Mouse (Mus musculus) splenic B cell, adult 2 months (primary cell): ENCODE data around the gene Sulf2.

ENCODE experiments used
- DNase-seq: peaks from one replicate; pipeline ENCODE4 v3.0.0-alpha.2; 2011; ENCODE audit warnings: low read depth, low spot score
- H3K27me3 ChIP-seq: 2 replicates; pipeline ENCODE4 v1.6.1; 2012; ENCODE audit warnings: mild to moderate bottlenecking, low read length, moderate library complexity, mixed read lengths; ENCODE audit not compliant: control insufficient read depth, poor library complexity, insufficient read depth, severe bottlenecking
- H3K36me3 ChIP-seq: 2 replicates; pipeline ENCODE4 v1.6.1; 2012; ENCODE audit warnings: mild to moderate bottlenecking, low read length, moderate library complexity, mixed read lengths; ENCODE audit not compliant: control insufficient read depth, poor library complexity, insufficient read depth, severe bottlenecking

Sulf2 gene

GRCm38 (mm10) chr2:166066434-166066833 is 89.0 kb downstream of the Sulf2 start:
- Histone ChIP-seq H3K36me3 (peaks cover 20% of the 10 kb centered on the region), H3K27me3 (no peaks in the 10 kb centered on the region)
- DNase-seq = no peak

- Histone ChIP-seq H3K27me3 (no peaks in the 10 kb centered on the region), H3K36me3 (peaks cover 22% of the 10 kb centered on the region)
- no peak for DNase-seq
These were observed 93.0 kb downstream of the Sulf2 start for GRCm38 (mm10) chr2:166062431-166062830.

- DNase-seq = no peak
- peaks cover 24% of the 10 kb centered on the region for H3K36me3 ChIP-seq
- no peaks in the 10 kb centered on the region for H3K27me3 ChIP-seq
These were observed 93.5 kb downstream of the Sulf2 start for GRCm38 (mm10) chr2:166062008-166062407.

- H3K36me3 ChIP-seq = peaks cover 21% of the 10 kb centered on the region
- peak; percentile 62 for DNase-seq
- H3K27me3 ChIP-seq = no peaks in the 10 kb centered on the region
These were observed 95.6 kb downstream of the Sulf2 start for GRCm38 (mm10) chr2:166059684-166060423.

- peaks cover 20% of the 10 kb centered on the region for H3K36me3 ChIP-seq
- DNase-seq = no peak
These were observed 101.4 kb downstream of the Sulf2 start for GRCm38 (mm10) chr2:166054002-166054539.

DNA sequence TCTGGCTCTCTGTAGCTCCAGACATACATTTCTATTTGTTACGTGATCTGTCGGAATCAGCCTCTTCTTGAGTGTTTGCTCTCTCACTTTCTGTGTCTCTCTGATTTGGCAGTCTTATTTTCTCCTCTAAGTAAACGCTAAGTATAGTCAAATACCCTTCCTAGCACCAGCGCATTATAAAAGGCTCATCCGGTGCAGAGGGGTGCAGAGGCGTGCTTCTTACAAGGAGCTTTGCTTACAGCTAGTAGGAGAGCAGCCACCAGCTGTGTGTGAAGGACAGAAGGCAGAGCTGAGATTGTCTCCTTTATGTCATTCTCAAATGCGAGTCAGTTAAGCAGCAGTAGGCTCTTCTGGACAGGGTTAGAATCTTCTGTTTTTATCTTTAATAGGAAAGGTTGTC is 103.5 kb downstream of the Sulf2 start:
- H3K36me3 ChIP-seq = peaks cover 24% of the 10 kb centered on the region
- no peak for DNase-seq

More at GRCm38 (mm10) chr2:166054002-166054539, 101.4 kb downstream of the Sulf2 start:
- H3K27me3 ChIP-seq = no peaks in the 10 kb centered on the region

GRCm38 (mm10) chr2:166051421-166051820 is 104.0 kb downstream of the Sulf2 start:
- no peak for DNase-seq
- no peaks in the 10 kb centered on the region for H3K27me3 ChIP-seq
- peaks cover 22% of the 10 kb centered on the region for H3K36me3 ChIP-seq

More for the DNA sequence above, 103.5 kb downstream of the Sulf2 start:
- no peaks in the 10 kb centered on the region for H3K27me3 ChIP-seq

GRCm38 (mm10) chr2:166048852-166049251 is 106.6 kb downstream of the Sulf2 start:
- no peak for DNase-seq
- Histone ChIP-seq H3K36me3 (peaks cover 22% of the 10 kb centered on the region), H3K27me3 (no peaks in the 10 kb centered on the region)

DNA sequence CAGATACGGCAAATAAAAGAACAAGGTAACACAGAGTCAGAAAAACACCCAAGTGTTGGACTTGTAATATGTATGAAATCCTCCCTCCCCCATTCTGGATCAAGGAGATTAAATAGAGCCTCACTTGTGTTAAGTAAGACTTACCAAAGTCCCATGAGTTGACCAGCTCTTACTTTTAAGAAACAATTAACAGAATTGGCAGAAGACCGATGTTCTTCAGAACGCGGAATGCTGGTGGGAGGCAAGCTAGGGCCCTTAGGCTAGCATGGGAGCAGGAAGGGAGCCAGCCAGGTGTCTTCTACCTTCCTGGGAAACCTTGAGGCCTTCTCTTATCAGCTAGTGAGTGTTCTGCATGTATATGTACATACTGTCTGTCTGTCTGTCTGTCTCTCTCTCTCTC is 107.5 kb downstream of the Sulf2 start:
- H3K36me3 ChIP-seq = peaks cover 20% of the 10 kb centered on the region

DNA sequence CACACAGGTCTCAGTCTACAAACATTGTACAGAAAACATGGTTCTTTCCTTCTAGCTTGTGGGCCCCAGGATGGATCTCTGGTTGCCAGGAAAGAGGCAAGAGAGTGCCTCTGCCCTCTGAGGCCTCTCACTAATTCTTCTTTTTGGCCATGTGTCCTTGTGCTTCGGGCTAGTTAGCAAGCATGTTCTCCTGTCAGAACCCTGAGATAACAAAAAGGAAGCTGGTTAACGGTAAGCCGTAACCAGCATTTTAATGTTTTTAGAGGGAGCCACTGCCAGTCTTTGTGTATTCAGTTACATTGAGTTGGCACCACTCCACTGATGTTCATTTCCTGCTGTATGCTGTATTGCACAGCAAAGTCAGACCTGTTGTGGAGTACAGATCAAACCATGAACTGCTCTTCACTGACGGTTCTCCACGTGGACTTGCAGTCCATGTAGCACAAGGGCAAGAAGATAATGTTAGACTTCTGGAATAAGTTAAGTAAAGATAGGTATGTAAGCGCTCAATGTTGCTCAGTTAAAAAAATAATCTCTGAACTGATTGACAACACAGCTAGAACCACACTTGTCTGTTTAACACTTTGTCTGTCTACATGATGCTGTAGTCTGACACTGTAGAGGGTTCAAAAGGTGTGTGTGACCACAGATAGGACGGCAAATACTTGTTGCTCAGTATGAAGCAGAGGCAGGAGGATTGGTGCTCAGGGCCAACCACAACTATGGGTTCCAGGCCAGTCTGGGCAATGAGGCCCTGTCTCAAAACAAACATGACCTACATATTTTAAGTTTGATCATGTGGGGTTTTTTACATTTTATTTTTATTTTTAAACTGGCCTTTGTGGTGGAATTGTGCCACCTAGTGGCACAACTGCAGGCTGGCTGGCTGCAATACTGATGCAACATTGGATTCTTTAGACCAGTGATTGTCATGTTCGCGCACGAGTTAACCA is 109.6 kb downstream of the Sulf2 start:
- peaks cover 10% of the 10 kb centered on the region for H3K36me3 ChIP-seq
- DNase-seq = peak; percentile 63
- H3K27me3 ChIP-seq = no peaks in the 10 kb centered on the region

More for the DNA sequence above, 107.5 kb downstream of the Sulf2 start:
- H3K27me3 ChIP-seq = no peaks in the 10 kb centered on the region
- no peak for DNase-seq

GRCm38 (mm10) chr2:166045006-166045405 is 110.5 kb downstream of the Sulf2 start:
- peak; percentile 49 for DNase-seq
- Histone ChIP-seq H3K36me3 (peaks cover 10% of the 10 kb centered on the region), H3K27me3 (no peaks in the 10 kb centered on the region)

DNA sequence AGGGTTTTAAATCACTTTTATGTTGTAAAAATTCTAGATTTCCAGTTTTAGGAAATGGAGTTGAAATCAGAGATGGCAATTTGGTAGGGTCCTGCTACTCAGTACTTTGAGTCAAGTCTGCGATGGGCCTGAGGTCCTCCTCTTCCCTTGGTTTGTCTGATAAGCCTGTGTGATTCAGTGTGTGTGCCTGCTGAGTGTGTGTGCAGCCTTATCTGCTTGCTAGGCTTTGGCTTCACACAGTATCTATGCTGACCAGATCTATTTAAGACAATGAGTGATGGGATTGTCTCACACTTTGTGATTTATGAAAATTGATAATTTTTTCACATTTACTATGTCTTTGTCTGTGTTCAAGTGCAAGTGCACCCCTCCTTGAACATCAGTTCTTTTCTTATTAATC is 112.9 kb downstream of the Sulf2 start:
- no peaks in the 10 kb centered on the region for H3K27me3 ChIP-seq
- no peak for DNase-seq
- peaks cover 4% of the 10 kb centered on the region; the same call in 1 of the 2 replicates for H3K36me3 ChIP-seq

GRCm38 (mm10) chr2:166039681-166040080 is 115.8 kb downstream of the Sulf2 start:
- peaks cover 11% of the 10 kb centered on the region; the same call in 1 of the 2 replicates for H3K36me3 ChIP-seq
- no peak for DNase-seq
- no peaks in the 10 kb centered on the region for H3K27me3 ChIP-seq

DNA sequence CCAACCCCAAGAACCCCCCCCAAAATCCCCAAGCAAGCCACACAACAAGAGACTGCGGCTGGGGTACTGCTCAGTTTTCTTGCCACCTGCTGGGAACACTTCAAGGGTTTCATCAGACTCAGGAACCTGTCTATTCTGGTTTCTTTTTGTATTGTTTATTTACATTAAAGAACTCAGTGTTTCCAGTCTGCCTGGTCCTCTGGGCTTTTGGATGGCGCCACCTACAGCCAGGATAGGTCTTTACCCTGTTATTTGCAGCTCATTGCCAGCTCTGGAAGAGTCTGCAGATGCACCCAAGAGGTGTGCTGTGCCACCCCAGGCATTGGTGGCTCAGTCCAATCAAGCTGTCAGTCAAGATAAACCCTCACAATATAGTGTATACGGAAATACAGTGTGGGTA is 119.7 kb downstream of the Sulf2 start:
- no peaks in the 10 kb centered on the region for H3K27me3 ChIP-seq
- peak; percentile 81 for DNase-seq
- H3K36me3 ChIP-seq = peaks cover 11% of the 10 kb centered on the region; the same call in 1 of the 2 replicates
